Mouse (Mus musculus): ENCODE results near the gene Actr5.

Actr5 gene

GRCm38 (mm10) chr2:158624718-158625222 is at the start of gene Actr5:
Actr5 (plus strand) TSS chr2:158624888.
- peak; percentile 93 to 94 for DNase-seq (ENCODE audit: low spot score in 2 of 2)

GRCm38 (mm10) chr2:158579979-158580378 is 44.7 kb upstream of the Actr5 start:
- DNase-seq (ENCODE audit: low spot score in 2 of 2): no peak

GRCm38 (mm10) chr2:158584621-158585358 is 39.9 kb upstream of the Actr5 start:
- no peak for DNase-seq (ENCODE audit: low spot score in 2 of 2)

GRCm38 (mm10) chr2:158588524-158589271 is 36.0 kb upstream of the Actr5 start:
- DNase-seq (ENCODE audit: low spot score in 2 of 2): no peak

- DNase-seq (ENCODE audit: low spot score in 2 of 2): no peak
These were observed 34.2 kb upstream of the Actr5 start for GRCm38 (mm10) chr2:158590495-158590894.

- DNase-seq (ENCODE audit: low spot score in 2 of 2): no peak
These were observed 33.4 kb upstream of the Actr5 start for GRCm38 (mm10) chr2:158591286-158591685.

GRCm38 (mm10) chr2:158593371-158593770 is 31.3 kb upstream of the Actr5 start:
- no peak for DNase-seq (ENCODE audit: low spot score in 2 of 2)

- DNase-seq (ENCODE audit: low spot score in 2 of 2): no peak
These were observed 29.6 kb upstream of the Actr5 start for GRCm38 (mm10) chr2:158595103-158595502.

- no peak for DNase-seq (ENCODE audit: low spot score in 2 of 2)
These were observed 29.1 kb upstream of the Actr5 start for GRCm38 (mm10) chr2:158595577-158595976.

GRCm38 (mm10) chr2:158596803-158597202 is 27.9 kb upstream of the Actr5 start:
- DNase-seq (ENCODE audit: low spot score in 2 of 2): no peak

GRCm38 (mm10) chr2:158600517-158600916 is 24.2 kb upstream of the Actr5 start:
- no peak for DNase-seq (ENCODE audit: low spot score in 2 of 2)

- no peak for DNase-seq (ENCODE audit: low spot score in 2 of 2)
These were observed 23.4 kb upstream of the Actr5 start for GRCm38 (mm10) chr2:158601326-158601725.

GRCm38 (mm10) chr2:158602663-158603062 is 22.0 kb upstream of the Actr5 start:
- no peak for DNase-seq (ENCODE audit: low spot score in 2 of 2)

GRCm38 (mm10) chr2:158606511-158606964 is 18.1 kb upstream of the Actr5 start:
- DNase-seq (ENCODE audit: low spot score in 2 of 2): no peak

- no peak for DNase-seq (ENCODE audit: low spot score in 2 of 2)
These were observed 15.0 kb upstream of the Actr5 start for GRCm38 (mm10) chr2:158609681-158610080.

GRCm38 (mm10) chr2:158610488-158611325 is 14.0 kb upstream of the Actr5 start, which contains the start of gene Slc32a1:
Slc32a1 (plus strand) TSS chr2:158610767.
- DNase-seq (ENCODE audit: low spot score in 2 of 2): no peak

GRCm38 (mm10) chr2:158611326-158611719 is 13.4 kb upstream of the Actr5 start:
- DNase-seq (ENCODE audit: low spot score in 2 of 2): no peak

GRCm38 (mm10) chr2:158611726-158612670 is 12.7 kb upstream of the Actr5 start:
- no peak for DNase-seq (ENCODE audit: low spot score in 2 of 2)

GRCm38 (mm10) chr2:158612671-158613250 is 11.9 kb upstream of the Actr5 start:
- DNase-seq (ENCODE audit: low spot score in 2 of 2): no peak

Measured in heart, adult 9 months (tissue).